ENCODE assay signal across 9 mouse cellular contexts in the genomic region with DNA sequence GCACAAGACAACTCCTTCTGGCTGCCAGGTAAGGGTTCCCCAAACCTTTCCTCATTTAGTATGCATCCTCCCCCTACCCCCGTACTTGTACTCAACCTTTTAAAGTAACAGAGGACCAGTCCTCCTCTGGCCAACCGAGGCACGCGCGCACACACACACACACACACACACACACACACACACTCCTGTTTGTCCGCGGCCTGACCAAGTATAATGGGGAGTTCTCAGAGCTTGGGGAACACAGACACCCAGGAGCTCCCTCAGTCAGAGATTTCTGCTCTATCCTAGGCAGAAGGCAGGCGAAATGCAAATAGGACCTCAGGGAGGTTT. TPM values are rescaled to one million over a fixed set of nuclear protein-coding genes. Genes with fewer than 3 reads are reported as not detected.
DNase-seq lines count a peak whose midpoint lies in the region; ATAC-seq and TF ChIP-seq lines count a peak whose summit lies in the region.
"Had no signal": no experiment of that assay in that cellular context is flagged by ENCODE, and none has a peak within 500 bp of the region (broad histone marks: within the 10 kb centered on the region; RNA-seq: fewer than 3 reads in every experiment).

No protein-coding gene starts in this region.

- H3K4me3 ChIP-seq in heart, embryonic 11.5 days (ENCODE audit: low read depth, low read length), result peak overlapping the region; percentile 56
- peak overlapping the region; percentile 76 for H3K4me3 ChIP-seq in E14TG2a.4 (replicated peaks; ENCODE audit: low read length)
- H3K4me3 ChIP-seq in forebrain, postnatal 0 days (ENCODE audit: low read depth, low read length), result peak overlapping the region; percentile 42
- peak overlapping the region; percentile 50 for H3K4me3 ChIP-seq in liver, embryonic 15.5 days (replicated peaks)

- H3K9me3 ChIP-seq in heart, embryonic 11.5 days (replicated peaks; ENCODE audit: control insufficient read depth, low read length), result no peaks in the 10 kb centered on the region
- H3K9me3 ChIP-seq in E14TG2a.4 (ENCODE audit: low read length), result no peaks in the 10 kb centered on the region
- no peaks in the 10 kb centered on the region for H3K9me3 ChIP-seq in forebrain, postnatal 0 days (ENCODE audit: low read length)
- no peaks in the 10 kb centered on the region for H3K9me3 ChIP-seq in liver, embryonic 15.5 days (replicated peaks)

- intact Hi-C loops in heart, postnatal 25 days (cut with DNase I), result loop anchor here (5.0 kb wide), 2 partner anchors 44 to 534 kb away; no protein-coding TSS in a partner anchor

- H3K27me3 ChIP-seq in heart, embryonic 11.5 days (ENCODE audit: control insufficient read depth, insufficient read depth, low read length), result peaks cover 6% of the 10 kb centered on the region; the same call in 1 of the 2 replicates
- peaks cover 59% of the 10 kb centered on the region for H3K27me3 ChIP-seq in E14TG2a.4 (ENCODE audit: insufficient read depth, low read length)
- H3K27me3 ChIP-seq in forebrain, postnatal 0 days (ENCODE audit: insufficient read depth, low read length), result peaks cover 19% of the 10 kb centered on the region
- H3K27me3 ChIP-seq in liver, embryonic 15.5 days, result peaks cover 45% of the 10 kb centered on the region

- peak overlapping the region; percentile 99 for H3K4me2 ChIP-seq in heart, embryonic 11.5 days
- peak overlapping the region; percentile 98 for H3K4me2 ChIP-seq in forebrain, postnatal 0 days (ENCODE audit: low read depth)
- peak overlapping the region; percentile 66 for H3K4me2 ChIP-seq in liver, embryonic 15.5 days

- H3K9ac ChIP-seq in heart, embryonic 11.5 days (ENCODE audit: low read depth, low read length), result peak overlapping the region; percentile 78; the same call in 1 of the 2 replicates
- H3K9ac ChIP-seq in forebrain, postnatal 0 days, result peak overlapping the region; percentile 62
- 0 out of 2 replicates have a peak overlapping the region, but pooled peaks have one; percentile 25 for H3K9ac ChIP-seq in liver, embryonic 15.5 days

- DNase-seq in heart, postnatal 25 days (ENCODE audit: low spot score), result no peak
- no peak for DNase-seq in forebrain, postnatal 0 days
- DNase-seq in right cerebral cortex, postnatal 4 days, result no peak
- DNase-seq in adrenal gland, adult 8-10 months, result no peak

- TF ChIP-seq CTCF in E14TG2a.4 (conservative IDR thresholded peaks at IDR 0.05; ENCODE audit: low read length), result no peak
- TF ChIP-seq CTCF in forebrain, postnatal 0 days (IDR thresholded peaks at IDR 0.05; ENCODE audit: low read depth), result no peak

- ATAC-seq in heart, embryonic 11.5 days (replicated peaks; ENCODE audit: insufficient number of reproducible peaks, low FRiP score, low TSS enrichment), result no peak
- ATAC-seq in forebrain, postnatal 0 days, result no peak
- ATAC-seq in liver, embryonic 15.5 days (ENCODE audit: insufficient read depth), result no peak
- ATAC-seq in monocyte, adult 5-6 weeks (replicated peaks; ENCODE audit: insufficient number of reproducible peaks, low FRiP score, low TSS enrichment, poor library complexity, severe bottlenecking), result no peak

- H3K27ac ChIP-seq in heart, embryonic 11.5 days (ENCODE audit: low read depth, low read length), result no peak overlapping the region
- H3K27ac ChIP-seq in forebrain, postnatal 0 days (ENCODE audit: low read depth, low read length), result no peak overlapping the region
- no peak overlapping the region for H3K27ac ChIP-seq in liver, embryonic 15.5 days (replicated peaks)

- peaks cover 5% of the 10 kb centered on the region for H3K4me1 ChIP-seq in heart, embryonic 11.5 days (ENCODE audit: control insufficient read depth, insufficient read depth, low read length)
- H3K4me1 ChIP-seq in E14TG2a.4 (replicated peaks; ENCODE audit: low read depth, low read length), result peaks cover 27% of the 10 kb centered on the region
- H3K4me1 ChIP-seq in forebrain, postnatal 0 days (ENCODE audit: insufficient read depth), result peaks cover 7% of the 10 kb centered on the region; the same call in 1 of the 2 replicates
- no peaks in the 10 kb centered on the region for H3K4me1 ChIP-seq in liver, embryonic 15.5 days (replicated peaks)

- H3K36me3 ChIP-seq in heart, embryonic 11.5 days (ENCODE audit: control insufficient read depth, insufficient read depth, low read length), result no peaks in the 10 kb centered on the region
- H3K36me3 ChIP-seq in E14TG2a.4 (ENCODE audit: insufficient read depth, low read length), result no peaks in the 10 kb centered on the region
- H3K36me3 ChIP-seq in forebrain, postnatal 0 days (ENCODE audit: insufficient read depth), result no peaks in the 10 kb centered on the region
- no peaks in the 10 kb centered on the region for H3K36me3 ChIP-seq in liver, embryonic 15.5 days (replicated peaks)

- WGBS in heart, embryonic 11.5 days (ENCODE audit: insufficient replicate concordance), result 10% methylated on average over 8 of the region's 8 CpGs
- 6% methylated on average over 8 of the region's 8 CpGs for WGBS in forebrain, postnatal 0 days
- WGBS in liver, embryonic 15.5 days (ENCODE audit: insufficient replicate concordance), result 20% methylated on average over 8 of the region's 8 CpGs

RNA-seq across cellular contexts. Expression of a gene that starts 36.4 kb away (rescaled TPM):
- 0.09 TPM in 1 of 2 replicates, not detected in the other for polyA plus RNA-seq in heart, embryonic 11.5 days (2014; fragmentation: Nextera tagmentation; extraction: Ambion mirVana)
- total RNA-seq in heart, postnatal 25 days (2021), result not detected
- not detected in 2 replicates for total RNA-seq in forebrain, postnatal 0 days (2014; rRNA removed)
- not detected in 2 replicates for polyA plus RNA-seq in forebrain, postnatal 0 days (2015; fragmentation: Nextera tagmentation; extraction: Ambion mirVana)
- polyA plus RNA-seq in liver, embryonic 15.5 days (2015; fragmentation: Nextera tagmentation; extraction: Ambion mirVana), result not detected in 2 replicates
- 0.21 to 1.4 TPM (median 0.49 TPM) in 3 replicates for total RNA-seq in monocyte, adult 5-6 weeks (2017)
- total RNA-seq in adrenal gland, adult 8-10 months (2022), result not detected
- total RNA-seq: left cerebral cortex, postnatal 4 days had no signal

Comparison
In these comparisons a context has a peak if more than half of its experiments do, and no peak if none do; other contexts are left out.
1. H3K9ac ChIP-seq: peak in every context shown above with its lines; median percentile 78 in heart, embryonic 11.5 days; 62 in forebrain, postnatal 0 days; 25 in liver, embryonic 15.5 days.